Mouse (Mus musculus) midbrain, embryonic 16.5 days (tissue): ENCODE data around the gene Emc8. TPM values are rescaled to one million over a fixed set of nuclear protein-coding genes. Genes with fewer than 3 reads are reported as not detected.

Experiments used
- ATAC-seq: fragments of 200-750 bp; cut with Nextera tagmentation; 2 replicates; pipeline ENCODE4 v1.8.0; 2017; ENCODE audit warnings: moderate TSS enrichment
- H3K27ac ChIP-seq: fragments of 300-500 bp; sonication (generic); 2 replicates; pipeline ENCODE4 v1.5.1; 2014; ENCODE audit warnings: mild to moderate bottlenecking, low read length, mixed read lengths
- H3K27me3 ChIP-seq: fragments of 300-500 bp; sonication (generic); 2 replicates; pipeline ENCODE4 v1.6.1; 2014; ENCODE audit warnings: low read depth, low read length, mixed read lengths; ENCODE audit not compliant: control insufficient read depth, insufficient read depth
- H3K36me3 ChIP-seq: fragments of 300-500 bp; sonication (generic); 2 replicates; pipeline ENCODE4 v1.6.1; 2014; ENCODE audit warnings: mild to moderate bottlenecking, low read length, moderate library complexity, mixed read lengths; ENCODE audit not compliant: control insufficient read depth, insufficient read depth
- H3K4me1 ChIP-seq: fragments of 300-500 bp; sonication (generic); 2 replicates; pipeline ENCODE4 v1.6.1; 2014; ENCODE audit warnings: mild to moderate bottlenecking, low read length, mixed read lengths; ENCODE audit not compliant: control insufficient read depth, insufficient read depth
- H3K4me2 ChIP-seq: fragments of 300-500 bp; sonication (generic); 2 replicates; pipeline ENCODE4 v1.6.1; 2014; ENCODE audit warnings: mild to moderate bottlenecking, low read length, mixed read lengths
- H3K4me3 ChIP-seq: fragments of 300-500 bp; sonication (generic); 2 replicates; pipeline ENCODE4 v1.5.1; 2014; ENCODE audit warnings: low read depth, mild to moderate bottlenecking, low read length, moderate library complexity, mixed read lengths
- H3K9ac ChIP-seq: fragments of 300-500 bp; sonication (generic); 2 replicates; pipeline ENCODE4 v1.6.1; 2014; ENCODE audit warnings: low read depth, low read length, mixed read lengths
- H3K9me3 ChIP-seq: fragments of 300-500 bp; sonication (generic); replicated peaks from 2 replicates; pipeline ENCODE4 v1.6.1; 2014; ENCODE audit warnings: mild to moderate bottlenecking, low read length, mixed read lengths; ENCODE audit not compliant: control insufficient read depth, poor library complexity, severe bottlenecking
- WGBS: fragments of 180-500 bp; shearing (Covaris S2); extraction: QIAGEN DNeasy Blood & Tissue Kit; methylation state at CpG from one replicate; pipeline ENCODE4 v1.1.7; 2014; 5-methylcytosine and 5-hydroxymethylcytosine counted together
- polyA plus RNA-seq: library from polyadenylated mRNA; unstranded; fragments of >200 nt; fragmentation: Nextera tagmentation; extraction: Ambion mirVana; gene quantifications from 2 replicates; pipeline ENCODE4 v1.2.1, GENCODE M21; 2015

Emc8 gene
- polyA plus RNA-seq, 1 experiment from 2014 or later: 99.5 TPM

- WGBS: 80% methylated on average over 11 of the region's 11 CpGs
- H3K9me3 ChIP-seq: no peaks in the 10 kb centered on the region
- no peak for ATAC-seq
- H3K4me1 ChIP-seq: no peaks in the 10 kb centered on the region
- H3K4me3 ChIP-seq: no peak overlapping the region
- no peaks in the 10 kb centered on the region for H3K36me3 ChIP-seq
- no peaks in the 10 kb centered on the region for H3K27me3 ChIP-seq
- H3K9ac ChIP-seq: no peak overlapping the region
- H3K27ac ChIP-seq: no peak overlapping the region
- no peak overlapping the region for H3K4me2 ChIP-seq
These were observed 11.4 kb upstream of the Emc8 start for GRCm38 (mm10) chr8:120679629-120680387.

DNA sequence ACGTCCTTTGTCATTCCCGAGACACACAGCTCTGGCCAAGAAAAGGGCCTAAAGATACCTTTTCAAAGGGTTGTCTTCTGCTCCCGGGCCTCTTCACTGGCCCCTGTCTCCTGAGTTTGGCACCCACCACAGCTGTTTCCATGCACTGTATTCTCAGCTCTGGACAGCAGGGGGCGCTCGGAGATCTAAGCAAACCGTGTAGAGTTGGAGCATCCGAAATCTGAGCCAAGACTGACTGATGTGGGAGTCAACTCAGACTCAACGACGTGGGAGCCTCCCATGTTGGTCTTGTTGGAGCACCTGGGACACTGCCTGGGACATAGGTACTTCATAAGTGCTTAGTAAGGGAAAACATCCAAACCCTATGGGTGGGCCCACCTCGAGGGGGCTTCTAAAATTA is 10.1 kb upstream of the Emc8 start:
- Histone ChIP-seq H3K27ac (no peak overlapping the region), H3K9me3 (no peaks in the 10 kb centered on the region), H3K4me2 (no peak overlapping the region), H3K27me3 (no peaks in the 10 kb centered on the region), H3K36me3 (peaks cover 5% of the 10 kb centered on the region; the same call in 1 of the 2 replicates), H3K4me3 (no peak overlapping the region), H3K4me1 (no peaks in the 10 kb centered on the region), H3K9ac (no peak overlapping the region)
- ATAC-seq: peak; percentile 67; the same call in 1 of the 2 replicates
- WGBS: 17% methylated on average over 10 of the region's 10 CpGs

DNA sequence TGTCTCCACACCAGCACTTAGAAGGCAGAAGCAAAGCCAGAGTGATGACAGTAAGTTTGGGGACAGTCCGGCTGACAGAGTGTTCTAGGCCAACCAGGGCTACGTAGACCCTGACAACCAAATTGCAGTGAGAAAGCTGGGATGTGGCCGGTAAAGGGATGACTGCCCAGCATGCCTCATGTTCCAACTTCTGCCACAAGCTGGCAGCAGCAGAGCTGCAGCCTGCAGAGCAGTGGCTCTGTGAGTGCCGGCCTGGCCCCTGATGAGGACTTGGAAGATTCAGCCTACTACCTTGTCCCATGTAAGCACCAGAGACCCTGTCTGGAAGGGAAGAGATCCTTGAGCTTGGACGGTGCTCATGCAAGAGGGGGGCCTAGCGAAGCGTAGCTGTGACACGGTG is 7.3 kb upstream of the Emc8 start:
- H3K4me2 ChIP-seq: no peak overlapping the region
- no peak overlapping the region for H3K27ac ChIP-seq
- H3K9ac ChIP-seq: no peak overlapping the region
- H3K4me1 ChIP-seq: no peaks in the 10 kb centered on the region
- H3K9me3 ChIP-seq: no peaks in the 10 kb centered on the region
- H3K36me3 ChIP-seq: peaks cover 26% of the 10 kb centered on the region
- no peak for ATAC-seq
- no peaks in the 10 kb centered on the region for H3K27me3 ChIP-seq
- WGBS: 75% methylated on average over 8 of the region's 8 CpGs
- no peak overlapping the region for H3K4me3 ChIP-seq

- Histone ChIP-seq H3K9ac (no peak overlapping the region), H3K27ac (no peak overlapping the region), H3K4me3 (no peak overlapping the region), H3K9me3 (no peaks in the 10 kb centered on the region), H3K36me3 (peaks cover 26% of the 10 kb centered on the region), H3K4me2 (no peak overlapping the region), H3K27me3 (no peaks in the 10 kb centered on the region), H3K4me1 (peaks cover 7% of the 10 kb centered on the region)
- WGBS: 96% methylated on average over 7 of the region's 7 CpGs
- ATAC-seq: no peak
These were observed 4.9 kb upstream of the Emc8 start for GRCm38 (mm10) chr8:120673298-120673697.

DNA sequence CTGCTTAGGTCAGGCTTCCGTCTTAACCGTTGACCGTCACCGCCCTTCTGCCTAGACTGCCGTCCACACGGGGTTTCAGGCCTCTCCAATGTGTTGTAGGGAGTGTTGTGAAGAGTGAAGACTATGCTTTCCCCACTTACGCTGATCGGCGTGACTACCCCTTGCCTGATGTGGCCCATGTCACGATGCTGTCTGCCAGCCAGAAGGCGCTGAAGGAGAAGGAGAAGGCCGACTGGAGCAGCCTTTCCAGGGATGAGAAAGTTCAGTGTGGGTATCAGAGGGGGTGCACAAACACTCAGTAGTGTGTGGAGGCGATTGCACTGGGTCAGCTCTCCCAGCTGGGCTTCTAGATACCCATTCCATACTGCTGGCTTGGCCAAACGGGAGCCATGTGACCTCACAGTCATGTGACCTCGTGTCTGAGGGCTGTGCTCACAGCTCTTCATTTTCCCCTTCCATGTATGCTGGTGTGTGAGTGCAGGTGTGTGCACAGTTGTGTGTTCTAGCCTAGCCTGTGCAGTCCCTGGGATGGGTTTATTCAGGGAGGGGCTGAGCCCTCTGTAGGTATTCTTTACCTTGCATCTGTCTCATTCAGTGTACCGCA is 4.4 kb upstream of the Emc8 start:
- WGBS: 90% methylated on average over 16 of the region's 16 CpGs
- Histone ChIP-seq H3K27ac (no peak overlapping the region), H3K4me3 (no peak overlapping the region), H3K9ac (no peak overlapping the region), H3K27me3 (no peaks in the 10 kb centered on the region), H3K4me2 (no peak overlapping the region), H3K4me1 (peaks cover 7% of the 10 kb centered on the region), H3K9me3 (no peaks in the 10 kb centered on the region), H3K36me3 (peaks cover 26% of the 10 kb centered on the region)
- ATAC-seq: no peak

DNA sequence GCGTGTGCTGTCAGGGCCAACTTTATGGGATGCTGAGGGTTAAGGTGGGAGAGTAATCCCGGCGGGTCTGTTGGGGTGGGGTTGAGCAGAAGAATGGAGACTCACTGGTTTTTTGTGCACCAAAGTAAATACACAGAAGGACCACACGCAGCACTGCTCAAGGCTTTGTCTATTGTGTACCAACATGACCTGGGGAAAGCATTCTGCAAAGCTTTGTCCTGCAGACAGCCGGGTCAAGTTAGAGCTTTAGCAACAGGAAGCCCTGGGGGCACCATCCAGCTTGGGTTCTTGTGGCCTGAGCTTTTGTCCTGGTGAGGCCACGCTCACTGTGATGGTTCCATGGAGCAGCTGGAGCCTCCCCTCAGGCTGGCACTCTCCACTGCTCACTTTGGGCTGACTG is 3.4 kb upstream of the Emc8 start:
- H3K4me1 ChIP-seq: peaks cover 12% of the 10 kb centered on the region
- no peak overlapping the region for H3K27ac ChIP-seq
- no peaks in the 10 kb centered on the region for H3K9me3 ChIP-seq
- ATAC-seq: no peak
- H3K36me3 ChIP-seq: peaks cover 26% of the 10 kb centered on the region
- H3K27me3 ChIP-seq: no peaks in the 10 kb centered on the region
- no peak overlapping the region for H3K9ac ChIP-seq
- no peak overlapping the region for H3K4me3 ChIP-seq
- WGBS: 49% methylated on average over 6 of the region's 6 CpGs
- H3K4me2 ChIP-seq: no peak overlapping the region

DNA sequence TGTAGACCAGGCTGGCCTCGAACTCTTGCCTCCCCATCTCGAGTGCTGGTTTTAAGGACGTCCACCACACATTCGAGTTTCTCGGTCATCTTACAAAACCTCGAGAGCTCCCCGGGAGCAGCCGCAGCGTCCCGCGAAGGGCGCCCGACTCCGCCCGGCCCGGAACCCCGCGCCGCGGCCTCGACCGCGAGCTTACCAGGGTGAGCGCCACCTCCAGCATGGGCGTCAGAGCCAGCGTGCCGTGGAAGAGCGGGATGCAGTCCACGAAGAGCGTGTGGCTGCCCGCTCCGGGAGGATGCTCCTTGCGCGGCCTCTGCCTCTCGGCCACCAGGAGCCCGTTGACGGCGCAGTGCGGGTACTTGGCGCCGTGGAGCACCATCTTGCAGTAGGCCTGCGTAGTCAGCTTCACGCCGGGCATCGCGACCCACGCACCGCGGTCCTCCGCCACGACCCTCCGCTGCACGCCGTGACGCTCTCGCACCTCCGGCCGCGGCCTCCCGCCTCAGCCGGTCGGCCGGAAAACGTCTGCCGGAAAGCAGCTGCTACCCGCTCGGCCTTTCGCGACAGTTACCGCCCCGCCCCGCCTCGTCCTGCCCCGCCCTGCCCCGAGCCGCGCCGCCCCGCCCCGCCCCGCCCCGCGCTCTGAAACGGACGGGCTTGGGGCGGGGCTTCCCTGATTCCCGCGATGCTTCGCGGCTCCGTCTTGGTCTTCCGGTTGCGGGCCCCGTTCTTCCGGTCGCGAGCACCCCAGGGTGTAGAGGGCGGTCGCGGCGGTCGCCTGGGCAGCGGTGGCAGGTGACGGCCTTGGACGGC is 606 bp downstream of the Emc8 start, which contains the start of the genes Gm27021 and Cox4i1:
Gene Gm27021, minus strand, starts transcription at position 519 of the 813 bp plus-strand sequence.
Gene Cox4i1, plus strand, starts transcription at position 662 of the 813 bp plus-strand sequence.
- Histone ChIP-seq H3K9me3 (no peaks in the 10 kb centered on the region), H3K4me1 (peaks cover 39% of the 10 kb centered on the region)
- WGBS: under 1% methylated on average over 91 of the region's 105 CpGs

DNA sequence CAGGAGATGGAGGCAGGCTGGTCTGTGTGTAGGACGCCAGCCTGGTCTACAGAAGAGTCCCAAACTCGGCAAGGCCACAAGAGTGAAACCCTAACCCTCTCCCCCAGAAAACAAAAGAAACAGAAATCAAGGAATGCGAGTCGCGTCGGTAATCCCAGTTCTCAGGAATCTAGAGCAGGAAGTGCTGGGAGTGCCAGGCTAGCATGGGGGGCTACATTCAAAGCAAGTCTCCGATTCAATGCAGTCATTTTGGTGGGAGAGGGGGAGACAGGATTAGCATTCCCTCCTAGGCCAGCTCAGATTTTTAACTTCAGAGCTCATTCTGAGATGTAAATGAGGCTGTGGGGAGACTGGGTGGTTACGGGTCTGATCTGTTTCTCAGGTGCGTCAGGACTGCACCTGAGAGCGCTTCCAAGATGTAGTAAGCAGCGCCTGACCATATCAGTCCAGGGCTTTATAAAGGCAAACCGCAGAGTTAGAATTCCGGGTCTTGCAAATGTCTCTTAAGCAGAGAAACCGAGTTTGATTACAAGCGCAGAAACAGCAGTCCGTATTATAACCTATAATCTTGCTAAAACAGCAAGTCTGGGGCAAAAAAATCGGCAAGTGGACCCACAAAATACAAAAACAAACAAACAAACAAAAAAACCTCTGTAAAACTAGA is 1.4 kb downstream of the Emc8 start:
- Histone ChIP-seq H3K27ac (peak overlapping the region; percentile 83; the same call in 1 of the 2 replicates), H3K4me2 (peak overlapping the region; percentile 71), H3K4me3 (peak overlapping the region; percentile 75), H3K36me3 (peaks cover 7% of the 10 kb centered on the region), H3K4me1 (peaks cover 39% of the 10 kb centered on the region), H3K9ac (peak overlapping the region; percentile 86), H3K9me3 (no peaks in the 10 kb centered on the region), H3K27me3 (no peaks in the 10 kb centered on the region)
- WGBS: 2% methylated on average over 17 of the region's 17 CpGs
- ATAC-seq: no peak

More for the DNA sequence above, 606 bp downstream of the Emc8 start, which contains the start of the genes Gm27021 and Cox4i1:
- H3K36me3 ChIP-seq: peaks cover 14% of the 10 kb centered on the region
- peak; percentile 93 for ATAC-seq
- peak within 1 kb of the TSS; percentile 92 for H3K4me2 ChIP-seq
- H3K27me3 ChIP-seq: no peaks in the 10 kb centered on the region
- peak within 1 kb of the TSS; percentile 75 for H3K4me3 ChIP-seq
- peak within 1 kb of the TSS; percentile 91 for H3K27ac ChIP-seq
- H3K9ac ChIP-seq: peak within 1 kb of the TSS; percentile 94
